Mouse (Mus musculus) cerebellum, adult 9-10 months (tissue): ENCODE data around the gene Alkbh1.

ENCODE experiments used
- DNase-seq: peaks from one replicate; pipeline ENCODE4 v3.0.0; 2022

The Alkbh1 gene

GRCm38 (mm10) chr12:87380586-87381379 lies 63.0 kb downstream of the Alkbh1 start:
- DNase-seq = no peak

GRCm38 (mm10) chr12:87379496-87379895 lies 64.3 kb downstream of the Alkbh1 start:
- DNase-seq = no peak
